Mouse (Mus musculus): Measurements from ENCODE around the gene Fam189a2.

- TF ChIP-seq POLR2A (IDR thresholded peaks at IDR 0.05; ENCODE audit: low read depth, low read length), result no peak
- TF ChIP-seq CTCF (conservative IDR thresholded peaks at IDR 0.05; ENCODE audit: insufficient read depth, insufficient read length, low read depth, low read length), result no peak
Observed at GRCm38 (mm10) chr19:23987291-23987690, 43.5 kb downstream of the Fam189a2 start.

All from kidney, adult 2 months (tissue).